In genomic region chr15:40364221-40364621, GRCm38 (mm10) we compare ENCODE assay signal across 22 mouse cellular contexts.
DNase-seq lines count a peak whose midpoint lies in the region; ATAC-seq and TF ChIP-seq lines count a peak whose summit lies in the region.
"Had no signal": no experiment of that assay in that cellular context is flagged by ENCODE, and none has a peak within 500 bp of the region (broad histone marks: within the 10 kb centered on the region; RNA-seq: fewer than 3 reads in every experiment).

No protein-coding gene starts in this region.

- H3K4me1 ChIP-seq in heart, embryonic 15.5 days (replicated peaks), result peaks cover 6% of the 10 kb centered on the region; the same call in 1 of the 2 replicates
- peaks cover 6% of the 10 kb centered on the region; the same call in 1 of the 2 replicates for H3K4me1 ChIP-seq in lung, embryonic 14.5 days (ENCODE audit: insufficient read depth)
- peaks cover 18% of the 10 kb centered on the region for H3K4me1 ChIP-seq in embryonic fibroblast, embryonic 13.5 days (ENCODE audit: control insufficient read depth, insufficient read depth, low read length)
- H3K4me1 ChIP-seq: intestine, embryonic 15.5 days; liver, embryonic 15.5 days; neural tube, embryonic 13.5 days had no signal

- H3K4me3 ChIP-seq in heart, embryonic 15.5 days, result no peak overlapping the region
- no peak overlapping the region for H3K4me3 ChIP-seq in lung, embryonic 14.5 days (ENCODE audit: low read depth, low read length)
- no peak overlapping the region for H3K4me3 ChIP-seq in C2C12 (ENCODE audit: insufficient read depth, poor library complexity, severe bottlenecking)
- H3K4me3 ChIP-seq in embryonic fibroblast, embryonic 13.5 days (ENCODE audit: insufficient read depth, low read length), result no peak overlapping the region
- H3K4me3 ChIP-seq: erythroblast, embryonic 14.5 days; intestine, embryonic 15.5 days; left cerebral cortex, adult 2 months; liver, embryonic 15.5 days; neural tube, embryonic 13.5 days had no signal

- peak; percentile 70 for ATAC-seq in heart, embryonic 15.5 days (replicated peaks; ENCODE audit: insufficient number of reproducible peaks, insufficient read depth, low FRiP score, low read depth)
- ATAC-seq in lung, embryonic 14.5 days (ENCODE audit: insufficient read depth), result peak; percentile 93
- ATAC-seq: CD4-positive, CD25-positive, alpha-beta regulatory T cell, adult 4 months; intestine, embryonic 15.5 days had no signal

- no peaks in the 10 kb centered on the region for H3K79me2 ChIP-seq in C2C12 (ENCODE audit: control insufficient read depth, insufficient read depth)

- no peak overlapping the region for H3ac ChIP-seq in C2C12 (ENCODE audit: control insufficient read depth, insufficient read length, low read depth)

- H3K4me2 ChIP-seq in heart, embryonic 15.5 days, result no peak overlapping the region
- H3K4me2 ChIP-seq in lung, embryonic 14.5 days, result no peak overlapping the region
- H3K4me2 ChIP-seq: hindbrain, embryonic 14.5 days; intestine, embryonic 15.5 days; liver, embryonic 15.5 days; neural tube, embryonic 13.5 days had no signal

- peak overlapping the region; percentile 24; the same call in 1 of the 2 replicates for H3K27ac ChIP-seq in heart, embryonic 15.5 days
- peak overlapping the region; percentile 79 for H3K27ac ChIP-seq in lung, embryonic 14.5 days (ENCODE audit: low read depth)
- peak overlapping the region; percentile 96 for H3K27ac ChIP-seq in embryonic fibroblast, embryonic 13.5 days (ENCODE audit: insufficient read depth, low read length)
- H3K27ac ChIP-seq: hindbrain, embryonic 14.5 days; intestine, embryonic 15.5 days; left cerebral cortex, adult 2 months; liver, embryonic 15.5 days; neural tube, embryonic 13.5 days had no signal

- no peak for TF ChIP-seq POLR2A in embryonic fibroblast, embryonic 13.5 days (IDR thresholded peaks at IDR 0.05; ENCODE audit: low read depth, low read length)

- WGBS in heart, embryonic 15.5 days, result 18% methylated on average over 1 of the region's 1 CpGs
- 13% methylated on average over 1 of the region's 1 CpGs for WGBS in lung, embryonic 14.5 days

- H3K9me3 ChIP-seq in heart, embryonic 15.5 days (replicated peaks), result no peaks in the 10 kb centered on the region
- H3K9me3 ChIP-seq in lung, embryonic 14.5 days (ENCODE audit: low read depth, low read length), result no peaks in the 10 kb centered on the region
- H3K9me3 ChIP-seq: G1E; intestine, embryonic 15.5 days; liver, embryonic 15.5 days; neural tube, embryonic 13.5 days had no signal

- H3K9ac ChIP-seq in heart, embryonic 15.5 days, result no peak overlapping the region
- H3K9ac ChIP-seq in lung, embryonic 14.5 days, result no peak overlapping the region
- H3K9ac ChIP-seq: hindbrain, embryonic 14.5 days; intestine, embryonic 15.5 days; liver, embryonic 15.5 days; neural tube, embryonic 13.5 days had no signal

- H3K36me3 ChIP-seq in heart, embryonic 15.5 days, result no peaks in the 10 kb centered on the region
- H3K36me3 ChIP-seq in lung, embryonic 14.5 days (ENCODE audit: insufficient read depth), result no peaks in the 10 kb centered on the region
- H3K36me3 ChIP-seq in C2C12 (ENCODE audit: control insufficient read depth, insufficient read depth), result no peaks in the 10 kb centered on the region
- H3K36me3 ChIP-seq: G1E; intestine, embryonic 15.5 days; liver, embryonic 15.5 days; neural tube, embryonic 13.5 days had no signal

- no peaks in the 10 kb centered on the region for H3K27me3 ChIP-seq in heart, embryonic 15.5 days
- H3K27me3 ChIP-seq in lung, embryonic 14.5 days (ENCODE audit: insufficient read depth, low read length), result no peaks in the 10 kb centered on the region
- H3K27me3 ChIP-seq in C2C12 (ENCODE audit: control insufficient read depth, insufficient read depth, insufficient read length), result no peaks in the 10 kb centered on the region
- H3K27me3 ChIP-seq: intestine, embryonic 15.5 days; liver, embryonic 15.5 days; neural tube, embryonic 13.5 days had no signal

- no peak for DNase-seq in heart, adult 18-20 months
- DNase-seq in lung, embryonic 14.5 days, result peak; percentile 80
- DNase-seq in lung, postnatal 14 days, result no peak
- DNase-seq in adrenal gland, postnatal 4 days (ENCODE audit: low spot score in 2 of 2), result no peak
- DNase-seq in cerebellum, adult 18-20 months, result no peak
- DNase-seq: adrenal gland, adult 2 months; cerebellum, adult 11 months; cerebellum, postnatal 25 days; gastrocnemius, postnatal 10 days; kidney, postnatal 25 days; thymus, postnatal 25 days had no signal

- H3K79me3 ChIP-seq in C2C12 (ENCODE audit: low read depth), result no peaks in the 10 kb centered on the region

- TF ChIP-seq CTCF in lung, embryonic 14.5 days (IDR thresholded peaks at IDR 0.05; ENCODE audit: low read depth), result no peak
- no peak for TF ChIP-seq CTCF in C2C12 (IDR thresholded peaks at IDR 0.05; ENCODE audit: control insufficient read depth, insufficient read depth, insufficient read length)
- no peak for TF ChIP-seq CTCF in embryonic fibroblast, embryonic 13.5 days (IDR thresholded peaks at IDR 0.05; ENCODE audit: borderline replicate concordance, insufficient read depth, low read length)

TF ChIP-seq in C2C12, 6 proteins besides CTCF, POLR2A, EP300 and RAD21:
- TF ChIP-seq FOSL1 (IDR thresholded peaks at IDR 0.05; ENCODE audit: insufficient read depth, low read length, poor library complexity, severe bottlenecking) (peak; percentile 100), CEBPB (IDR thresholded peaks at IDR 0.05; ENCODE audit: low read depth) (peak; percentile 34), MAX (IDR thresholded peaks at IDR 0.05) (peak; percentile 38), MYOG (IDR thresholded peaks at IDR 0.05; ENCODE audit: control insufficient read depth, extremely low read depth, insufficient read length) (no peak), MYOD1 (IDR thresholded peaks at IDR 0.05; ENCODE audit: control insufficient read depth, insufficient read length, low read depth) (peak; percentile 12), USF1 (IDR thresholded peaks at IDR 0.05; ENCODE audit: low read depth) (no peak)

Comparison
In these comparisons a context has a peak if more than half of its experiments do, and no peak if none do; other contexts are left out.
1. H3K27ac ChIP-seq: peak in every context shown above with its lines; median percentile 96 in embryonic fibroblast, embryonic 13.5 days; 79 in lung, embryonic 14.5 days; 24 in heart, embryonic 15.5 days.